Mouse (Mus musculus): ENCODE data around the gene Ythdc1. TPM values are rescaled to one million over a fixed set of nuclear protein-coding genes. Genes with fewer than 3 reads are reported as not detected.

The Ythdc1 gene
- polyA plus RNA-seq (2012; rRNA removed; ENCODE audit: low replicate concordance), result 9.9 and 19.1 TPM in 2 replicates

GRCm38 (mm10) chr5:86803962-86804940, at the start of gene Ythdc1:
Gene Ythdc1 (plus strand): TSS chr5:86804221.

Other genes with a start within 250 kb of the Ythdc1 start
- gene Tmprss11f, start 171.8 kb upstream of the Ythdc1 start, polyA plus RNA-seq (2012; rRNA removed; ENCODE audit: low replicate concordance), result not detected in 2 replicates
- gene Tmprss11b, start 127.9 kb upstream of the Ythdc1 start, polyA plus RNA-seq (2012; rRNA removed; ENCODE audit: low replicate concordance), result 0.04 TPM in 1 of 2 replicates, not detected in the other
- not detected in 2 replicates for gene Tmprss11e, start 58.4 kb upstream of the Ythdc1 start, polyA plus RNA-seq (2012; rRNA removed; ENCODE audit: low replicate concordance)
- gene Ugt2b34, start 102.7 kb downstream of the Ythdc1 start, polyA plus RNA-seq (2012; rRNA removed; ENCODE audit: low replicate concordance), result 0.27 TPM in 1 of 2 replicates, not detected in the other
- 0.09 and 0.10 TPM in 2 replicates for gene Ugt2b1, start 122.3 kb downstream of the Ythdc1 start, polyA plus RNA-seq (2012; rRNA removed; ENCODE audit: low replicate concordance)
- 0.03 TPM in 1 of 2 replicates, not detected in the other for gene Ugt2b35, start 196.6 kb downstream of the Ythdc1 start, polyA plus RNA-seq (2012; rRNA removed; ENCODE audit: low replicate concordance)

Measured in subcutaneous adipose tissue, adult 2 months (tissue).